In genomic region chr1:81967062-81967461, GRCm38 (mm10) we compare ENCODE assay signal across 18 mouse cellular contexts.
"Had no signal": no experiment of that assay in that cellular context is flagged by ENCODE, and none has a peak within 500 bp of the region (broad histone marks: within the 10 kb centered on the region; RNA-seq: fewer than 3 reads in every experiment).

No protein-coding gene starts in this region.

- H3K27ac ChIP-seq: left cerebral cortex, adult 2 months; liver, embryonic 13.5 days; macrophage; midbrain, embryonic 13.5 days; neural tube, embryonic 12.5 days; neural tube, embryonic 15.5 days; stomach, postnatal 0 days had no signal

- H3K4me3 ChIP-seq: left cerebral cortex, adult 2 months; liver, embryonic 13.5 days; midbrain, embryonic 13.5 days; neural tube, embryonic 12.5 days; neural tube, embryonic 15.5 days had no signal

- DNase-seq: kidney, adult 18-20 months; kidney, adult 9 months; kidney, postnatal 14 days; kidney, postnatal 4 days; layer of hippocampus, postnatal 36 days; liver, embryonic 13.5 days; lung, adult 2 months; right cerebral cortex, postnatal 14 days; right cerebral cortex, postnatal 4 days; thymus, adult 2 months; thymus, postnatal 14 days; thymus, postnatal 4 days had no signal
